Mouse (Mus musculus): Measurements from ENCODE around the gene Ahrr. TPM values are rescaled to one million over a fixed set of nuclear protein-coding genes. Genes with fewer than 3 reads are reported as not detected.
A peak's percentile ranks its signal among the peaks of the same experiment; 100 is the strongest.

Ahrr gene
- polyA plus RNA-seq, 1 experiment from 2014 or later, result 0.96 TPM

- no peak overlapping the region for H3K4me3 ChIP-seq (ENCODE audit: low read depth, low read length)
- ATAC-seq (ENCODE audit: insufficient number of reproducible peaks, low FRiP score, low TSS enrichment, low read depth), result no peak
- no peak overlapping the region for H3K9ac ChIP-seq (ENCODE audit: low read length)
- WGBS, result 92% methylated on average over 6 of the region's 6 CpGs
- H3K9me3 ChIP-seq (ENCODE audit: control insufficient read depth, low read length), result no peaks in the 10 kb centered on the region
- no peaks in the 10 kb centered on the region for H3K4me1 ChIP-seq (ENCODE audit: control insufficient read depth, insufficient read depth, low read length)
- peaks cover 7% of the 10 kb centered on the region; the same call in 1 of the 2 replicates for H3K36me3 ChIP-seq (ENCODE audit: control insufficient read depth, insufficient read depth, low read length)
- no peak for DNase-seq (ENCODE audit: low spot score)
- H3K4me2 ChIP-seq (ENCODE audit: low read depth, severe bottlenecking), result no peak overlapping the region
- no peak overlapping the region for H3K27ac ChIP-seq (replicated peaks; ENCODE audit: low read depth, low read length)
- no peaks in the 10 kb centered on the region for H3K27me3 ChIP-seq (ENCODE audit: control insufficient read depth, insufficient read depth, low read length)
Measured at GRCm38 (mm10) chr13:74305380-74305779, 13.2 kb upstream of the Ahrr start.

DNA sequence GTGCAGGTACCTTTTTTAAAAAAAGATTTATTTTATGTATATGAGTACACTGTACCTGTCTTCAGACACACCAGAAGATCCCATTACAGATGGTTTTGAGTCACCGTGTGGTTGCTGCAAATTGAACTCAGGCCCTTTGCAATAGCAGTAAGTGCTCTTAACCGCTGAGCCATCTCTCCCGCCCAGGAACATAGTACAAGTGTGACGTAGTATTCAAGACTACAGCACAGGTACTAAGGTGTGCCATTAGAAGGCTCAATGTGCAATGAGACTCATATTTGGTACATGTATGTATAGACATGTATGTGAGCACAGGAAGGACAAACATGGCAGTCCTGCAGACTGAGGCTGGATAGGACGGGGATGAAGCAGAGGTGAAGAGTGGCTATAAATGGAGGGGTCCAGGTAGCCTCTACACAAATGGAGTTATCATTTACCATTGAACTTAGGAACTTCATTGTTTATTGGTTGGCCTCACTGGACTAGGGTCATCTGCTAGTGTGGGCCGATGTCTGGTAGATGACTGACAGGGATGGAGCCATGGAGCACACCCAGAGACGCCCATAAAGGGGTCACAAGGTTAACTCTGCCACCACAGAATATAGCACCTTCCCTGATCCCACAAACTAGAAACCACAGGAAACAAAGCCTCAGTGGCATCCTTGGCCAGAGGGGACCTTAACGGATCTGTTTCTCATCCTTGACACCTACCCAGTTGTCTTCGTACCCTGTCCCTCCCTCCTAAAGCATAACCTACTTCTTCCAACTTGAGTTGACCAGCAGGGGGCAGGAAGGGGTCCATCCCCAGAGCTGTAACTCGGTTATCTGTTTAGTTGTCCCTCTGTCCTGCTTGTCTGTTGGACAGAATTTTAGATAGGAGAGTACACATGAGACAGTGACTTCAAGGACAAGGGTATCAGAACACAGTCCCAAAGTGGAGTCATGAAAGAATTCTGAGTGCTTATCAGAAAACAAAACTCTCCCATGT lies 10.2 kb upstream of the Ahrr start:
- Histone ChIP-seq H3K36me3 (ENCODE audit: control insufficient read depth, insufficient read depth, low read length) (peaks cover 7% of the 10 kb centered on the region; the same call in 1 of the 2 replicates), H3K27ac (replicated peaks; ENCODE audit: low read depth, low read length) (no peak overlapping the region), H3K27me3 (ENCODE audit: control insufficient read depth, insufficient read depth, low read length) (no peaks in the 10 kb centered on the region), H3K4me3 (ENCODE audit: low read depth, low read length) (no peak overlapping the region), H3K4me1 (ENCODE audit: control insufficient read depth, insufficient read depth, low read length) (no peaks in the 10 kb centered on the region), H3K9ac (ENCODE audit: low read length) (no peak overlapping the region), H3K4me2 (ENCODE audit: low read depth, severe bottlenecking) (no peak overlapping the region), H3K9me3 (ENCODE audit: control insufficient read depth, low read length) (no peaks in the 10 kb centered on the region)
- ATAC-seq (ENCODE audit: insufficient number of reproducible peaks, low FRiP score, low TSS enrichment, low read depth) (no peak), DNase-seq (ENCODE audit: low spot score) (no peak)
- 80% methylated on average over 10 of the region's 10 CpGs for WGBS

- DNase-seq (ENCODE audit: low spot score), result no peak
- H3K9ac ChIP-seq (ENCODE audit: low read length), result no peak overlapping the region
- no peaks in the 10 kb centered on the region for H3K9me3 ChIP-seq (ENCODE audit: control insufficient read depth, low read length)
- H3K36me3 ChIP-seq (ENCODE audit: control insufficient read depth, insufficient read depth, low read length), result peaks cover 6% of the 10 kb centered on the region; the same call in 1 of the 2 replicates
- no peak overlapping the region for H3K4me2 ChIP-seq (ENCODE audit: low read depth, severe bottlenecking)
- no peak overlapping the region for H3K27ac ChIP-seq (replicated peaks; ENCODE audit: low read depth, low read length)
- no peak for ATAC-seq (ENCODE audit: insufficient number of reproducible peaks, low FRiP score, low TSS enrichment, low read depth)
- no peak overlapping the region for H3K4me3 ChIP-seq (ENCODE audit: low read depth, low read length)
- H3K27me3 ChIP-seq (ENCODE audit: control insufficient read depth, insufficient read depth, low read length), result no peaks in the 10 kb centered on the region
- 83% methylated on average over 6 of the region's 6 CpGs for WGBS
- no peaks in the 10 kb centered on the region for H3K4me1 ChIP-seq (ENCODE audit: control insufficient read depth, insufficient read depth, low read length)
Measured at GRCm38 (mm10) chr13:74301607-74301984, 9.5 kb upstream of the Ahrr start.

- 45% methylated on average over 4 of the region's 4 CpGs for WGBS
- no peak overlapping the region for H3K27ac ChIP-seq (replicated peaks; ENCODE audit: low read depth, low read length)
- H3K4me2 ChIP-seq (ENCODE audit: low read depth, severe bottlenecking), result no peak overlapping the region
- H3K27me3 ChIP-seq (ENCODE audit: control insufficient read depth, insufficient read depth, low read length), result no peaks in the 10 kb centered on the region
- H3K4me3 ChIP-seq (ENCODE audit: low read depth, low read length), result no peak overlapping the region
- no peaks in the 10 kb centered on the region for H3K4me1 ChIP-seq (ENCODE audit: control insufficient read depth, insufficient read depth, low read length)
- no peak overlapping the region for H3K9ac ChIP-seq (ENCODE audit: low read length)
- DNase-seq (ENCODE audit: low spot score), result peak; percentile 80
- H3K9me3 ChIP-seq (ENCODE audit: control insufficient read depth, low read length), result no peaks in the 10 kb centered on the region
- ATAC-seq (ENCODE audit: insufficient number of reproducible peaks, low FRiP score, low TSS enrichment, low read depth), result peak; percentile 80
- H3K36me3 ChIP-seq (ENCODE audit: control insufficient read depth, insufficient read depth, low read length), result 0 out of 2 replicates have a peak, but pooled peaks cover 5% of the 10 kb centered on the region
Measured at GRCm38 (mm10) chr13:74300925-74301606, 8.9 kb upstream of the Ahrr start.

GRCm38 (mm10) chr13:74296376-74296775 lies 4.2 kb upstream of the Ahrr start:
- ATAC-seq (ENCODE audit: insufficient number of reproducible peaks, low FRiP score, low TSS enrichment, low read depth) (no peak), DNase-seq (ENCODE audit: low spot score) (no peak)
- Histone ChIP-seq H3K36me3 (ENCODE audit: control insufficient read depth, insufficient read depth, low read length) (no peaks in the 10 kb centered on the region), H3K4me1 (ENCODE audit: control insufficient read depth, insufficient read depth, low read length) (no peaks in the 10 kb centered on the region), H3K27me3 (ENCODE audit: control insufficient read depth, insufficient read depth, low read length) (peaks cover under 1% of the 10 kb centered on the region; the same call in 1 of the 2 replicates), H3K4me3 (ENCODE audit: low read depth, low read length) (no peak overlapping the region), H3K27ac (replicated peaks; ENCODE audit: low read depth, low read length) (no peak overlapping the region), H3K9ac (ENCODE audit: low read length) (no peak overlapping the region), H3K9me3 (ENCODE audit: control insufficient read depth, low read length) (no peaks in the 10 kb centered on the region), H3K4me2 (ENCODE audit: low read depth, severe bottlenecking) (no peak overlapping the region)
- WGBS, result 81% methylated on average over 7 of the region's 7 CpGs

GRCm38 (mm10) chr13:74289646-74290045 lies 2.5 kb downstream of the Ahrr start:
- no peak overlapping the region for H3K9ac ChIP-seq (ENCODE audit: low read length)
- no peaks in the 10 kb centered on the region for H3K4me1 ChIP-seq (ENCODE audit: control insufficient read depth, insufficient read depth, low read length)
- H3K27me3 ChIP-seq (ENCODE audit: control insufficient read depth, insufficient read depth, low read length), result peaks cover 3% of the 10 kb centered on the region; the same call in 1 of the 2 replicates
- no peak overlapping the region for H3K27ac ChIP-seq (replicated peaks; ENCODE audit: low read depth, low read length)
- H3K36me3 ChIP-seq (ENCODE audit: control insufficient read depth, insufficient read depth, low read length), result no peaks in the 10 kb centered on the region
- ATAC-seq (ENCODE audit: insufficient number of reproducible peaks, low FRiP score, low TSS enrichment, low read depth) (no peak), DNase-seq (ENCODE audit: low spot score) (no peak)
- H3K9me3 ChIP-seq (ENCODE audit: control insufficient read depth, low read length), result no peaks in the 10 kb centered on the region
- H3K4me3 ChIP-seq (ENCODE audit: low read depth, low read length), result no peak overlapping the region
- WGBS, result 88% methylated on average over 5 of the region's 5 CpGs
- H3K4me2 ChIP-seq (ENCODE audit: low read depth, severe bottlenecking), result no peak overlapping the region

- no peak for ATAC-seq (ENCODE audit: insufficient number of reproducible peaks, low FRiP score, low TSS enrichment, low read depth)
- no peaks in the 10 kb centered on the region for H3K4me1 ChIP-seq (ENCODE audit: control insufficient read depth, insufficient read depth, low read length)
- no peak overlapping the region for H3K9ac ChIP-seq (ENCODE audit: low read length)
- H3K27ac ChIP-seq (replicated peaks; ENCODE audit: low read depth, low read length), result no peak overlapping the region
- 78% methylated on average over 2 of the region's 2 CpGs for WGBS
- H3K27me3 ChIP-seq (ENCODE audit: control insufficient read depth, insufficient read depth, low read length), result no peaks in the 10 kb centered on the region
- no peaks in the 10 kb centered on the region for H3K36me3 ChIP-seq (ENCODE audit: control insufficient read depth, insufficient read depth, low read length)
- no peak overlapping the region for H3K4me2 ChIP-seq (ENCODE audit: low read depth, severe bottlenecking)
- no peaks in the 10 kb centered on the region for H3K9me3 ChIP-seq (ENCODE audit: control insufficient read depth, low read length)
- no peak for DNase-seq (ENCODE audit: low spot score)
- no peak overlapping the region for H3K4me3 ChIP-seq (ENCODE audit: low read depth, low read length)
Measured at GRCm38 (mm10) chr13:74282299-74282698, 9.8 kb downstream of the Ahrr start.

GRCm38 (mm10) chr13:74275726-74276125 lies 16.4 kb downstream of the Ahrr start:
- H3K27me3 ChIP-seq (ENCODE audit: control insufficient read depth, insufficient read depth, low read length), result no peaks in the 10 kb centered on the region
- no peak overlapping the region for H3K9ac ChIP-seq (ENCODE audit: low read length)
- H3K4me3 ChIP-seq (ENCODE audit: low read depth, low read length), result no peak overlapping the region
- H3K36me3 ChIP-seq (ENCODE audit: control insufficient read depth, insufficient read depth, low read length), result no peaks in the 10 kb centered on the region
- H3K9me3 ChIP-seq (ENCODE audit: control insufficient read depth, low read length), result no peaks in the 10 kb centered on the region
- 75% methylated on average over 4 of the region's 4 CpGs for WGBS
- no peak overlapping the region for H3K27ac ChIP-seq (replicated peaks; ENCODE audit: low read depth, low read length)
- H3K4me1 ChIP-seq (ENCODE audit: control insufficient read depth, insufficient read depth, low read length), result no peaks in the 10 kb centered on the region
- no peak for DNase-seq (ENCODE audit: low spot score)
- no peak overlapping the region for H3K4me2 ChIP-seq (ENCODE audit: low read depth, severe bottlenecking)
- ATAC-seq (ENCODE audit: insufficient number of reproducible peaks, low FRiP score, low TSS enrichment, low read depth), result no peak
